Mouse (Mus musculus): ENCODE results near the gene Rnaset2b. TPM values are rescaled to one million over a fixed set of nuclear protein-coding genes. Genes with fewer than 3 reads are reported as not detected.
"Not testable (repeated sequence)": the region's sequence is repeated elsewhere in the genome, so short reads cannot be mapped to it uniquely, and the experiment has no call there.

Gene Rnaset2b
- total RNA-seq (2014; fragmentation: Nextera tagmentation) (123 and 163 TPM in 2 replicates), total RNA-seq (2017) (276 and 277 TPM in 2 replicates)

GRCm38 (mm10) chr17:6970334-6970733, at the start of gene Rnaset2b:
Gene Rnaset2b, plus strand, starts transcription at chr17:6970634.
- ATAC-seq (replicated peaks; ENCODE audit: low FRiP score, low TSS enrichment, poor library complexity, severe bottlenecking): not testable (repeated sequence)

DNA sequence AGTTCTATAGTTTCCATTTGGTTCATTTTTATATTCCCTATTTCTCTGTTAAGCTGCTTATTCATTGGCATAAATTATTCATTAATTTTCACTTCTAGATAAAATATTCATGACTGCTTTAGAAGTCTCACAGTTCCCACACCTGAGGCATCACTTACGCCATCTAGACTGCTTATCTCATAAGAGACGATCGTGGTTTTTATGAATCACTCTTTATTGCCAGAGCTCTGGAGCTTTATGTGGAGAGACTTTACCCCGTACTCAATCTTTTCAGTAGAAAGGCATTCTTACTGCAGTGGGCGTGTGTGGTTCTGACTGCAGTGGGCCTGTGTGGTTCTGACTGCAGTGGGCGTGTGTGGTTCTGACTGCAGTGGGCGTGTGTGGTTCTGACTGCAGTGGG, 38.8 kb upstream of the Rnaset2b start:
- not testable (repeated sequence) for ATAC-seq (replicated peaks; ENCODE audit: low FRiP score, low TSS enrichment, poor library complexity, severe bottlenecking)

DNA sequence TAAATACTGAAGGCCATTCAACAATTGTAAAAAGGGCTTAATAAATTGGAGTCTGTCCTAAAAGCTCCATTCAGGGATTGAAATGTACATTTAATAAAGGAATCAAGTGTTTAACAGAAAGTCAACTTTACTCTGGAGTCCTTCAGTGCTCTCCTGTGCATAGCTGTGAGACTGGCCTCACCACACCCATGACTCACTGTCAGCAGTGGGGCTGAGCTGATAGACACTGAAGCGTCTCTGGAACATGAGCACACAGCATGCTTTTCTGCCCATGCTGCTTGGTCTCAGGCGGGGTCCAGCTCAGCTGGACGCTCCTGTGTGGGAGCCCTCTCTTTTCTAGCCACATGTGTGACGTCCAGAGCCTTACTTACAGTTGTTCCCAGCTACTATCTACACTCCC, 27.9 kb upstream of the Rnaset2b start:
- ATAC-seq (replicated peaks; ENCODE audit: low FRiP score, low TSS enrichment, poor library complexity, severe bottlenecking): peak; percentile 58; the same call in 1 of the 2 replicates

DNA sequence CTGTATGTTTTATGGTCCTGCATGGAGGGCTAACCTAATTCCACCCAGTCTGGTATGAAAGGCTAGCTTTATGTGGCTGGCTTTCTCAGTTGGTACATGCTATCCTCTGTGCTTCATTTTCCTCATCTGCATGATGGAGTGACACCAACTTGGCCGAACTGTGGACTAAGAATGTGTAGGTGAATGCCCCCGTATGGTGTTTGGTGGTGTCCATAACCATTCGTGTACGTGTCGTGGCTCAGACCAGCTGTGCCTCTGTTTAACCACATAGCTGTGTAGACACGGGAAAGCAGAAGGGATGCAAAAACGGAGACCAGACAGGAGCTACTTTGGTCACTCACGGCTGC, 22.8 kb upstream of the Rnaset2b start:
- ATAC-seq (replicated peaks; ENCODE audit: low FRiP score, low TSS enrichment, poor library complexity, severe bottlenecking): peak; percentile 0; the same call in 1 of the 2 replicates

DNA sequence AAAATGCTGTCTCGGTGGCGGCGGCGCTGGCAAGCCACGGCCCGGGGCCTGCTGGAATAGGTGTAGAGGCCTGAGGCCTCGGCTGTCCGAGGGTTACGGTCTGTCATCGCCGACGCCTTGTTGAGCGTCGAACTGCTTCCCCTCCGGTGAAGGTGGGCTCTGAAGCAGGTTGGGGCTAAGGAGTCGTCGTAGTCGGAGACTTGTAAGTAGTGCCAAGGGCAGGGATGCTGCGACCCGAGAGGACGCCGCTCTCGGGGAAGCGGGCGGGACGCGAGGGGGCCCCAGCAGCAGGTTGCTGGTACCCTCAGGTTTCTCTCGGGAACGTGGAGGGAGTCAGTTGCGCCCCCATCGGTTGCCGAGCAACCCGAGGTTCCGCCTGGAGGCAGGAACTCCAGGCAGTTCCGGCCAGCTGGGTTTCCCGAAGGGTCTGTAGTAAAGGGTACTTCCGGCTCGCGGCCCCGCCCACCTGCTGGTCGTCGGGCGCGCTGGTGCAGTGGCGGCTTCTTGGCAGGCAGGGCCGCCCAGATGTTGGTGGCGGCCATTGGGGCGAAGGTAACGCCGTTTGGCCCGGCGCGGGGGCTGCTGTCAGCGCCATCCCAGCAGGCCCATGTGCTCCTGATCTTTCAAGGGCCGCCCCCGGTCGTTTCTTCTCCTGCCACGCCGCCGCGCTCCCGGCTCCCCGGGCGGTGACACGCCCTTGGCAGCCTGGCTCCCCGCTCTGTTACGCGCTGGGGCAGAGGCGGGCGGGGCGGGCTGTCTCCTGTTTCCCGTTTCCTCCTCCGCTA, 22.3 kb upstream of the Rnaset2b start, which contains the start of gene Rsph3b:
Rsph3b (minus strand) TSS at position 699 of the 785 bp plus-strand sequence.
- ATAC-seq (replicated peaks; ENCODE audit: low FRiP score, low TSS enrichment, poor library complexity, severe bottlenecking): peak; percentile 91

DNA sequence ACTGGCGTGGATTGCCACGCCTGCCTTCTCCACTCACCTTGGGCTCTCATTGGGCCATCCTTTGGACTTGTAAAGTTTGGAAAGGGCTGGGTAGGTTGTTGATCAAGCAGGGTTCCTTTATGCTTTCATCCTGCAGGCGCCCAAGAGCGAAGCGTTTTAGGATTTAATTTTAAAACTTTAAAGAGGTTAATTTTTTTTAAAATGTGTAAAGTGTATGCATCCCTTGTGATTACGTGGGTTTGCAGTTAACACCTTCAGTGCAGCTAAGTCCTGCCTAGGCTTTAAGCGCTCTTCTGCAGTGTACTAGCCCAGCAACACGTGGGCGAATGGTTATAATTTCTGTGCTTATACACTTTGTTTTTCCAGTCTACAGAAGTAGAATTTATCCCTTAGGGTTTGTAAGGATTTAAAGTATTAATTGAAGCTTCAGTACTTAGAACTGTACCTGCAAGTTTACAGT, 21.6 kb upstream of the Rnaset2b start:
- ATAC-seq (replicated peaks; ENCODE audit: low FRiP score, low TSS enrichment, poor library complexity, severe bottlenecking): not testable (repeated sequence)

DNA sequence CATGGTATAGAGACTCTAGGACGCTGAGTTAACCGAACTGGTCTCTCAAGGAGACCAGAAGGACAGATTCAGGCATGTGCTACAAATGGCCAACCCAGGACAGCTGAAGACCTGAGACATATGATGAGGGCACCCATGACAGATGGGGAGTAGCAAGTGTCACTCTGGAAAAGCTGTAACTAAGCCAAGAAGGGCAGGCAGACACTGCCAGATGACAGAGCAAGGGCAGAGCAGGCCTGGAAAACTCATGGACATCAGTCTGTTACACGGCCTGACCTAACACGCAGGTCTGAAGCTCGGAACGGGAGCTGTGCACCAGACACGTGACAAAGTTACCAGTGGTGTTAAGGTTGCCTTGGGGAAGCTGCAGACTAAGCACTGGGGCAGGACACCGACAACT, 11.6 kb upstream of the Rnaset2b start:
- not testable (repeated sequence) for ATAC-seq (replicated peaks; ENCODE audit: low FRiP score, low TSS enrichment, poor library complexity, severe bottlenecking)

DNA sequence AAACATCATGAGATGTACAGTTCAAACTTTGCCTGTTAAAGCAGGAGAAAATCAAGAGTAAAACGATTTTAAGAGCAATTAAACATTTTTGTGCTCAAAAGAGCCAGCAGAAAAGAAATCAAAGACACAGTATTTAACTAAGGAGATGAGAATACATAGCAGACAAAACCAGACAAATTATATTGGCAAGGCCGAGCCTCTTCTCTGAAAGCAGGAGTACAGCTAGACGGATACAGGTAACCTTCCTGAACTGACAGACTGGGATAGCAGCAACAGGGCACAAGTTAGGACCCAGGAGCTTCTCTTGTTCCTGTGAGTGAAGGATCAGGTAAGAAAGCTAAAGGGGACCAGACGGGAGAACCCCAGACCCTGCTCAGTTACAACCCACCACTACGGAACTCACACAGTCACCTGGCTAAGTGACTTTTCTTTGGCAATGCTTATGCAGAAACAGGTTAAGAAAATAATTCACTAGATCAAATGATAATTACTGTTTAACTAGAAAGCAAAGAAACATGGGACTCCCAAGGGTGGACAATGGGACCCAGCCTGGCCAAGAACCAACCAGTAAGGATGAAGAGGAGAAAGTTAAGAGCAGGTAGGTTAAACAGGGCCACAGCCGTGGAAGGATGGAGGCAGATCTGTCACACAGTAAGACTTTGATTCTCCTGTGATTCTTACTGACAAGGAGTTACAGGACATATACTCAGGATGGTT, 10.7 kb upstream of the Rnaset2b start:
- ATAC-seq (replicated peaks; ENCODE audit: low FRiP score, low TSS enrichment, poor library complexity, severe bottlenecking): not testable (repeated sequence)

DNA sequence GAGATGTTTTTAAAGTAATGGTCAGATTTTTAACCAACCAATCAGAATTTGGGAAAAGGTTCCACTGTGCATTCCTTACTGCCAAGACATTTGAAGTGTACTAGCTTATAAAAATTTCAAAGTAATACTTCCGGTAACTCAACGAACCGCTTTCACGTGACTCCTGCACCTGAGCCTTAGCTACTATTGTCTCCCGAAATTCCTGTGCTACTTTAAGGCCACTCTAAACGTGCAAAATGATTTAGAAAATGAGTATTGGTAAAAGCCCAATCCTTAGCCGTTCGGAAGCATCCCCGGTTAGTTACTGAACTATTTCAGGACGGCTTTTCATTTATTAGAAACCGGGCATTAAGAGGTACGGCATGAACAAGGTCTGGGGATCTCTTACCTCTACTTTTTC, 10.1 kb upstream of the Rnaset2b start:
- not testable (repeated sequence) for ATAC-seq (replicated peaks; ENCODE audit: low FRiP score, low TSS enrichment, poor library complexity, severe bottlenecking)

DNA sequence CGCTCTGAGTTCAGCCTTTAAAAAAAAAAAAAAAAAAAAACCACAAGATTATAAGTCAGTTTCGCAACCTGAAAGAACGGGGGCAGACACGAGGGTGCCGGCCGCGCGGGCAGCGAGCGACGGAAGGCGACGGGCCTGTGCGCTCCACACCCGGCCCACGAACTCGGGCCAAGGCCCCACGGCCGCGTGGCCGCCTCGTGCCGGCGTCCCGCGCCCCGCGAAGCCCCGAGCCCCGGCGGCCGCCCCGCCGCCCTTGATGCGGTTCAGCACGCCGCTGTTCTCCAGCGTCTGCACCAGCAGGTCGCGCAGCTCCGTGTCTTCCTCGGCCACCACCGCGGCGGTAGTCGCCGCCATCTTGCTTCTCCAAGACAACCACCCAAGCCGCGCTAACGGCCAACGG, 9.7 kb upstream of the Rnaset2b start, which contains the start of gene Tagap1:
Tagap1 (minus strand) TSS at position 381 of the 400 bp plus-strand sequence.
- not testable (repeated sequence) for ATAC-seq (replicated peaks; ENCODE audit: low FRiP score, low TSS enrichment, poor library complexity, severe bottlenecking)

- ATAC-seq (replicated peaks; ENCODE audit: low FRiP score, low TSS enrichment, poor library complexity, severe bottlenecking): peak; percentile 86
Observed at GRCm38 (mm10) chr17:6961181-6962000, 9.0 kb upstream of the Rnaset2b start.

DNA sequence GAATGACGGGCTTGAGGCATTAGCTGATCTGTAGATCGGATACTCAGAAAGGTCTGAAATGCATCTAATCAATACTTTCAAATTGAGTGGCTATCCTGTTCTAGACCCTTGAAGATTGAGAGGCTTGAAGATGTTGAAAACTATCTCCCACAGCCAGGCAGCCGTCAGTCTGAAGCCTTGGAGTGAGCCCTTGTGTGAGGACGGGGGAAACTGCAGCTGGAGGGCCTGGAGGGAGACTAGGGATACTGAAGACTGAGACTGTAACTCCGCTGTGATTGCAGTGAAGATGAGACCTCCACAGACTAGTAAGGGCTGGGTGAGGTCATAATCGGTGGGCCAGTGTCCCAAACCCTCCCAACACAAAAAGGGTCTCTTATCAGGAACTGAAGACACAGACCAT, 8.1 kb upstream of the Rnaset2b start:
- ATAC-seq (replicated peaks; ENCODE audit: low FRiP score, low TSS enrichment, poor library complexity, severe bottlenecking): not testable (repeated sequence)

DNA sequence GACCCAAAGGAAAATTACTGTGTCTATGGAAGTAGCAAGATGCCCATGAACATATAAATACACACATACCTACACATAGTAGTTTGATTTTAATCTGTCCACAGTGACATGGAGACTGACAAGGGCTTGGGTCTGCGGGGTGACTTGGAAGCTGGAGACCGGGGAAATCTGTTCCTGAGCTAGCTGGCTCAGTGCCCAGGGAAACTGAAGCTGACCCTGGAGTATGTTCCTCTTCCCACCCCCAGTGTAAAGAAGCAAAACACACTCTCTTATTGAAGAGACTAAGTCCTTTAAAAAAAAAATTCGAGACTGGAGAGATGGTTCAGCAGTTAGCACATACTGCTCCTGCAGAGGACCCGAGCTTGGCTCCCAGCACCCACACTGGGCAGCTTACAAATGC, 7.5 kb upstream of the Rnaset2b start:
- not testable (repeated sequence) for ATAC-seq (replicated peaks; ENCODE audit: low FRiP score, low TSS enrichment, poor library complexity, severe bottlenecking)

DNA sequence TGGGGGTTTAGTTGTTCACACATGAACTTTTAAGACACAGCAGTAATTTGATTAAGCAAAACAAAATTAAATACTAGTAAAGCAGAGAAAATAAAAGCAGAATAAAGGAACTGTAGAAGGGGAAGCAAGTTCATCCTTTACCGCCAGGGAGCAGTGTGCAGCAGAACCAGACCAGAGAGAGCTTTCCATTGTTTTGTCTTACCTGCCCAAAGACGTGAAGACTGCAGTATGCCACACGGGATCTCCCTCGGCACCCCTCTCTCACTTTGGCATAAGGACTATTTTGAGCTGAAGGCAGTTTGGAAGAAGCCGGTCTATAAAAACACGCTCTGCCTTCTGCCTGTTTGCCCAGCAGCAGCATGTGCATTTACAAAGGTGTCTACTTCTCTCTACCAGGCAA, 5.1 kb upstream of the Rnaset2b start:
- ATAC-seq (replicated peaks; ENCODE audit: low FRiP score, low TSS enrichment, poor library complexity, severe bottlenecking): not testable (repeated sequence)

- not testable (repeated sequence) for ATAC-seq (replicated peaks; ENCODE audit: low FRiP score, low TSS enrichment, poor library complexity, severe bottlenecking)
Observed at GRCm38 (mm10) chr17:6967673-6968072, 2.8 kb upstream of the Rnaset2b start.

GRCm38 (mm10) chr17:6971238-6971637, 804 bp downstream of the Rnaset2b start:
- ATAC-seq (replicated peaks; ENCODE audit: low FRiP score, low TSS enrichment, poor library complexity, severe bottlenecking): not testable (repeated sequence)

DNA sequence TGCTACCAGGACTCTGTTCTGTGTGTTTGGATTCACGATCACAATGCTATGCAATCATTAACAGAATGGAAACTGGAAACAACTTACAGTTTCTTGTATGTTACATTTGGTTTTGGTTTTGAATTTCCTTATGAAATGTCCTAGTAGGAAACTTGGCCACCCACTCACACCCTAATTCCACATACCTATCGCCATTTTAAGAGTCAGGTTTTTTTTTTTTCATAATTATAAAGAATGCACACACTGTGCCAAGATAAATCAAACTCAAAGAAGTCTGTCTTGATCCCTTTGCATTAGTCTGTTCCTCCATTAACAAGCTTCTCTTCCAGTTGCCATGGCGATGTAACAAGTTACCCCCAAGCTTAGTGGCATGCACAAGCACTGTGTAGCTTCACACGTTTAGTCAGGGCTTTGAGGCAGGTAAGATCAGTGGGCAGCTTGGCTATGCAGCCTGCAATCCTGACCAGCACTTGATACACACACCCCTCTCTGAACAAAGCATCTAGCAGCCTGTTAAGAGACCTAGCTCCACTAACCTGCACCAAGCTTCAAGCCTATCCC, 2.5 kb downstream of the Rnaset2b start:
- not testable (repeated sequence) for ATAC-seq (replicated peaks; ENCODE audit: low FRiP score, low TSS enrichment, poor library complexity, severe bottlenecking)

- ATAC-seq (replicated peaks; ENCODE audit: low FRiP score, low TSS enrichment, poor library complexity, severe bottlenecking): not testable (repeated sequence)
Observed at GRCm38 (mm10) chr17:6974985-6975384, 4.6 kb downstream of the Rnaset2b start.
